Mouse (Mus musculus) hindbrain, embryonic 10.5 days (tissue): Measurements from ENCODE around the gene Ppfia4. TPM values are rescaled to one million over a fixed set of nuclear protein-coding genes. Genes with fewer than 3 reads are reported as not detected.
"Not testable (repeated sequence)": the region's sequence is repeated elsewhere in the genome, so short reads cannot be mapped to it uniquely, and the experiment has no call there.

Experiments used
- DNase-seq: peaks from one replicate; pipeline ENCODE4 v3.0.0-alpha.2; 2017; ENCODE audit warnings: low spot score
- H3K27ac ChIP-seq: fragments of 300-500 bp; sonication (generic); 2 replicates; pipeline ENCODE4 v1.5.1; 2016; ENCODE audit warnings: mild to moderate bottlenecking, moderate library complexity
- H3K27me3 ChIP-seq: fragments of 300-500 bp; sonication (generic); 2 replicates; pipeline ENCODE4 v1.6.1; 2016; ENCODE audit warnings: mild to moderate bottlenecking; ENCODE audit not compliant: poor library complexity, insufficient read depth, severe bottlenecking
- H3K36me3 ChIP-seq: fragments of 300-500 bp; sonication (generic); 2 replicates; pipeline ENCODE4 v1.6.1; 2016; ENCODE audit warnings: mild to moderate bottlenecking, moderate library complexity
- H3K4me1 ChIP-seq: fragments of 300-500 bp; sonication (generic); replicated peaks from 2 replicates; pipeline ENCODE4 v1.6.1; 2016; ENCODE audit warnings: mild to moderate bottlenecking
- H3K4me3 ChIP-seq: fragments of 300-500 bp; sonication (generic); 2 replicates; pipeline ENCODE4 v1.5.1; 2016; ENCODE audit warnings: mild to moderate bottlenecking, moderate library complexity
- H3K9me3 ChIP-seq: fragments of 300-500 bp; sonication (generic); 2 replicates; pipeline ENCODE4 v1.6.1; 2016; ENCODE audit warnings: mild to moderate bottlenecking, moderate library complexity
- WGBS: fragments of 180-500 bp; shearing (Covaris S2); methylation state at CpG from one replicate; pipeline ENCODE4 v1.1.7; 2016; 5-methylcytosine and 5-hydroxymethylcytosine counted together
- polyA plus RNA-seq: library from polyadenylated mRNA; unstranded; fragments of >200 nt; fragmentation: Nextera tagmentation; extraction: Ambion mirVana; gene quantifications from 2 replicates; pipeline ENCODE4 v1.2.1, GENCODE M21; 2016

Ppfia4 gene
- polyA plus RNA-seq, 1 experiment from 2014 or later = 4.1 TPM

DNA sequence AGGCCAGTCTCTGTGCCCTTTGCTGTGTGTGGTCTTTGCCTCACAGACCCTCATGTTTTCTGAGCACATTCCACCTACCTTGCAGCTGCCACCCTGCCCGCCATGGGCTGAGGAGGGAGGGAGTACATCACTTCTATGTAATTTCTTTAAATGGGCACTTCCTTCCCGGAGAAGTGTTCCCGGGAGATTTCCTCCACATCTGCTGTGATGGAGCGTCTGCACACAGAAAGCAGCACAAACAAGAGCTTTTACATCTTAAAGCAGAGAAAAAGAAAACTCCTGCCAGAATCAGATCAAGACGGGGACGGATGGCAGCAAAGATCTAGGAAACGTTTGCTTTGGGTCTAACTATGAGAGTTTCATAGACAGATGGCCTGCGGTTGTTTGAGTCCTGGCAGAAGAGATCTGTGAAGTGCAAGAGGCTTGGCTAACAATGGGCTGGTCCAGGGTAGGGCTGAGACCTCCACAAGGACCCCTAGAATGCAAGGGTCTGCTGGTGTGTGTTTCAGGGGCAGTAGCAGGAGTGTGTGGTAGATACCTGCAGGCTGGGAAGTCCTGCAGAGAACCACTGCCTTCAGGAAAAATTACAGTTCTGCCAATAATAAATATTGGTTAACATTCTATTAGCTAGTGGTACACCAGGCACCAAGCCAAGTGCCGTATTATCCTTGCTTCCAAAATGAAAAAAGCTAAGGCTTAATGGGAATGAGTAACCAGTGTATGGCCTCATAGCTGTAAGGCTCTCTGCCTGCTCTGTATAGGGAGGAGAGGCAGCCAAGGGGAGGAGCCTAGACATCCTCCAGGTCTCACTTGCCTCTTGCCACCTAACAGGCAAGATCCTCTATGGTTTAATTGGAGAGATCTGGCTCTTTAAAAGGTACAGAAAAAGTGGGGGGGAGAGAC is 59.0 kb downstream of the Ppfia4 start:
- H3K27ac ChIP-seq = no peak overlapping the region
- H3K9me3 ChIP-seq = no peaks in the 10 kb centered on the region
- H3K36me3 ChIP-seq = no peaks in the 10 kb centered on the region
- H3K4me3 ChIP-seq = no peak overlapping the region
- no peak for DNase-seq
- WGBS = 68% methylated on average over 9 of the region's 9 CpGs
- H3K4me1 ChIP-seq = peaks cover 20% of the 10 kb centered on the region
- no peaks in the 10 kb centered on the region for H3K27me3 ChIP-seq

DNA sequence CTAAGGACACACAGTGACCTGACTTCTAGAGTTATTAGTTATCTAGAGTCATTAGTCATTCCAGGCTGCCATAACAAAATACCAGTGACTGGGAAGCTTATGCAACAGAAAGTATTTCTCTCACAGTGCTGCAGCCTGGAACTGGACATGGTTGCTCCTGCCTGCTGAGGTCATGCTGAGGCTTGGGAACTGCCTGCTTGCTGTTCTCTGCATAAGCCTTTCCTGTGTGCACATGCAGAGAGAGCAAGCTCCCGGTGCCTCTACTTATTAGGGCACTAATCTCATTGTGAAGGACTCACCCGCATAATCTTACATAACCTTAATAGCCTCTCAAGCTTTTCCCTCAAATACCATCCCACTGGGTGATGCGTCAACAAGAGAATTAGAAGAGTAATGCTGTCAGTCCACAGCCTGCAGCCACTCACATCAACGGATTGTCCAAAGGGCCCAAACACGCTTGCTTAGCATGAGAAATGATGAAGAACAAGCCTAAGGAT is 59.9 kb downstream of the Ppfia4 start:
- Histone ChIP-seq H3K27me3 (no peaks in the 10 kb centered on the region), H3K36me3 (no peaks in the 10 kb centered on the region), H3K9me3 (no peaks in the 10 kb centered on the region), H3K4me1 (peaks cover 20% of the 10 kb centered on the region), H3K27ac (no peak overlapping the region), H3K4me3 (no peak overlapping the region)
- WGBS = 75% methylated on average over 5 of the region's 5 CpGs
- DNase-seq = no peak

DNA sequence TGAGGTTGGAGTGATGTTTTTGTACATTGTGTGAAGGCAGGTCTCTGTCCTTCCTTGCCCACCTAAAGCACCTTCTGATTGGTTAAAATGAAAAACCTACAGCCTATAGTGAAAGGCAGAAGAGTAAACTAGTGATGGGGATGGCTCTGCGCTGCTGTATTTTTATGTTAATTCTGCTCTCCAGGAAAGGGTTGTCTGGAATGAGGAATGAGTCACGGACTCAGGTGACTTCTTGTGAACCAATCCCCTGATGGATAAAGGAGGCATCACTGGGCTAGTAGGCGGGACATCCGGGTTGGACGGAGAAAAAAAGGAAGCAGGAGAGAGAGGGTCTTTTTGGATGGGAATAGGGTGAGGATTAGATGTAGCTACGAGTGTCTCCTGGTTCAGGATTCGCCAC is 62.7 kb downstream of the Ppfia4 start:
- H3K36me3 ChIP-seq = no peaks in the 10 kb centered on the region
- no peak for DNase-seq
- no peaks in the 10 kb centered on the region for H3K27me3 ChIP-seq
- H3K4me3 ChIP-seq = no peak overlapping the region
- peaks cover 18% of the 10 kb centered on the region for H3K4me1 ChIP-seq
- H3K9me3 ChIP-seq = no peaks in the 10 kb centered on the region
- H3K27ac ChIP-seq = no peak overlapping the region
- 66% methylated on average over 7 of the region's 7 CpGs for WGBS

- 53% methylated on average over 2 of the region's 2 CpGs for WGBS
- no peak overlapping the region for H3K4me3 ChIP-seq
- H3K36me3 ChIP-seq = no peaks in the 10 kb centered on the region
- peaks cover under 1% of the 10 kb centered on the region for H3K9me3 ChIP-seq
- no peak for DNase-seq
- peaks cover 4% of the 10 kb centered on the region; the same call in 1 of the 2 replicates for H3K4me1 ChIP-seq
- H3K27ac ChIP-seq = no peak overlapping the region
- no peaks in the 10 kb centered on the region for H3K27me3 ChIP-seq
Measured at GRCm38 (mm10) chr1:134265797-134266196, 66.9 kb downstream of the Ppfia4 start.

GRCm38 (mm10) chr1:134264341-134264740 is 68.4 kb downstream of the Ppfia4 start:
- no peaks in the 10 kb centered on the region for H3K36me3 ChIP-seq
- H3K27me3 ChIP-seq = no peaks in the 10 kb centered on the region
- no peak for DNase-seq
- H3K27ac ChIP-seq = no peak overlapping the region
- peaks cover 7% of the 10 kb centered on the region for H3K9me3 ChIP-seq
- H3K4me1 ChIP-seq = peaks cover 4% of the 10 kb centered on the region; the same call in 1 of the 2 replicates
- H3K4me3 ChIP-seq = no peak overlapping the region
- WGBS = 89% methylated on average over 6 of the region's 6 CpGs

- not testable (repeated sequence) for DNase-seq, H3K27me3 ChIP-seq, H3K36me3 ChIP-seq, H3K4me3 ChIP-seq, H3K9me3 ChIP-seq, H3K4me1 ChIP-seq, H3K27ac ChIP-seq
- 68% methylated on average over 1 of the region's 1 CpGs for WGBS
Measured at GRCm38 (mm10) chr1:134249681-134250080, 83.0 kb downstream of the Ppfia4 start.

Other genes with a start within 250 kb of the Ppfia4 start
- not detected in 2 replicates for gene Chit1, start 221.7 kb downstream of the Ppfia4 start, polyA plus RNA-seq
- 1.5 and 3.4 TPM in 2 replicates for gene Chil1, start 150.8 kb downstream of the Ppfia4 start, polyA plus RNA-seq
- gene Mybph, start 139.5 kb downstream of the Ppfia4 start, polyA plus RNA-seq = 0.21 and 0.39 TPM in 2 replicates
- 0.37 and 0.46 TPM in 2 replicates for gene Adora1, start 97.5 kb downstream of the Ppfia4 start, polyA plus RNA-seq
- 0.14 and 0.33 TPM in 2 replicates for gene Myog, start 42.9 kb downstream of the Ppfia4 start, polyA plus RNA-seq
- 108 and 132 TPM in 2 replicates for gene Tmem183a, start 29.1 kb upstream of the Ppfia4 start, polyA plus RNA-seq
- gene 4933406M09Rik, start 53.0 kb upstream of the Ppfia4 start, polyA plus RNA-seq = not detected in 2 replicates
- 27.3 and 31.2 TPM in 2 replicates for gene Cyb5r1, start 72.6 kb upstream of the Ppfia4 start, polyA plus RNA-seq
- gene Adipor1, start 82.5 kb upstream of the Ppfia4 start, polyA plus RNA-seq = 77.1 and 77.8 TPM in 2 replicates
- 31.7 and 37.2 TPM in 2 replicates for gene Klhl12, start 122.6 kb upstream of the Ppfia4 start, polyA plus RNA-seq
- gene Rabif, start 161.7 kb upstream of the Ppfia4 start, polyA plus RNA-seq = 43.8 and 45.0 TPM in 2 replicates
- not detected in 2 replicates for gene Mgat4e, start 216.8 kb upstream of the Ppfia4 start, polyA plus RNA-seq
- 69.9 and 71.6 TPM in 2 replicates for gene Kdm5b, start 227.2 kb upstream of the Ppfia4 start, polyA plus RNA-seq